Mouse (Mus musculus) stomach, embryonic 15.5 days (tissue): ENCODE results near the gene Tlcd2. TPM values are rescaled to one million over a fixed set of nuclear protein-coding genes. Genes with fewer than 3 reads are reported as not detected.
"Not testable (repeated sequence)": the region's sequence is repeated elsewhere in the genome, so short reads cannot be mapped to it uniquely, and the experiment has no call there.

ENCODE experiments used
- ATAC-seq: fragments of 200-750 bp; cut with Nextera tagmentation; 2 replicates; pipeline ENCODE4 v1.8.0; 2017; ENCODE audit warnings: low read depth, moderate number of reproducible peaks, moderate TSS enrichment; ENCODE audit not compliant: insufficient read depth, low FRiP score
- H3K27ac ChIP-seq: fragments of 300-500 bp; sonication (generic); 2 replicates; pipeline ENCODE4 v1.5.1; 2015; ENCODE audit warnings: mild to moderate bottlenecking, inconsistent platforms
- H3K27me3 ChIP-seq: fragments of 300-500 bp; sonication (generic); replicated peaks from 2 replicates; pipeline ENCODE4 v1.6.1; 2015; ENCODE audit warnings: inconsistent platforms
- H3K36me3 ChIP-seq: fragments of 300-500 bp; sonication (generic); 2 replicates; pipeline ENCODE4 v1.6.1; 2015; ENCODE audit warnings: inconsistent platforms
- H3K4me1 ChIP-seq: fragments of 300-500 bp; sonication (generic); 2 replicates; pipeline ENCODE4 v1.6.1; 2015; ENCODE audit warnings: inconsistent platforms
- H3K4me2 ChIP-seq: fragments of 300-500 bp; sonication (generic); 2 replicates; pipeline ENCODE4 v1.6.1; 2015; ENCODE audit warnings: mild to moderate bottlenecking, inconsistent platforms
- H3K4me3 ChIP-seq: fragments of 300-500 bp; sonication (generic); replicated peaks from 2 replicates; pipeline ENCODE4 v1.5.1; 2015; ENCODE audit warnings: inconsistent platforms
- H3K9ac ChIP-seq: fragments of 300-500 bp; sonication (generic); 2 replicates; pipeline ENCODE4 v1.6.1; 2015; ENCODE audit warnings: inconsistent platforms
- H3K9me3 ChIP-seq: fragments of 300-500 bp; sonication (generic); 2 replicates; pipeline ENCODE4 v1.6.1; 2016; ENCODE audit warnings: inconsistent platforms
- WGBS: fragments of 180-500 bp; shearing (Covaris S2); methylation state at CpG from one replicate; pipeline ENCODE4 v1.1.7; 2015; 5-methylcytosine and 5-hydroxymethylcytosine counted together
- polyA plus RNA-seq: library from polyadenylated mRNA; unstranded; fragments of >200 nt; fragmentation: Nextera tagmentation; extraction: Ambion mirVana; gene quantifications from 2 replicates; pipeline ENCODE4 v1.2.1, GENCODE M21; 2015

The Tlcd2 gene
- polyA plus RNA-seq, 1 experiment from 2014 or later = 22.3 TPM

GRCm38 (mm10) chr11:75450936-75451335 lies 10.6 kb upstream of the Tlcd2 start:
- no peak for ATAC-seq
- Histone ChIP-seq H3K36me3 (peaks cover 10% of the 10 kb centered on the region), H3K4me2 (no peak overlapping the region), H3K4me1 (peaks cover 16% of the 10 kb centered on the region), H3K4me3 (no peak overlapping the region), H3K9me3 (no peaks in the 10 kb centered on the region), H3K27ac (no peak overlapping the region), H3K9ac (no peak overlapping the region), H3K27me3 (no peaks in the 10 kb centered on the region)
- WGBS = 84% methylated on average over 15 of the region's 15 CpGs

GRCm38 (mm10) chr11:75452081-75452480 lies 9.4 kb upstream of the Tlcd2 start:
- H3K4me3 ChIP-seq = no peak overlapping the region
- no peak for ATAC-seq
- H3K27ac ChIP-seq = no peak overlapping the region
- H3K36me3 ChIP-seq = peaks cover 10% of the 10 kb centered on the region
- H3K4me2 ChIP-seq = no peak overlapping the region
- WGBS = 91% methylated on average over 8 of the region's 8 CpGs
- no peaks in the 10 kb centered on the region for H3K9me3 ChIP-seq
- H3K4me1 ChIP-seq = peaks cover 16% of the 10 kb centered on the region
- no peak overlapping the region for H3K9ac ChIP-seq
- no peaks in the 10 kb centered on the region for H3K27me3 ChIP-seq

GRCm38 (mm10) chr11:75452812-75453557 lies 8.5 kb upstream of the Tlcd2 start:
- Histone ChIP-seq H3K4me1 (peaks cover 17% of the 10 kb centered on the region), H3K4me2 (peak overlapping the region; percentile 98; the same call in 1 of the 2 replicates), H3K27ac (no peak overlapping the region), H3K9ac (no peak overlapping the region), H3K27me3 (no peaks in the 10 kb centered on the region), H3K36me3 (peaks cover 10% of the 10 kb centered on the region), H3K4me3 (no peak overlapping the region), H3K9me3 (no peaks in the 10 kb centered on the region)
- no peak for ATAC-seq
- WGBS = 89% methylated on average over 31 of the region's 31 CpGs

GRCm38 (mm10) chr11:75453991-75454930 lies 7.3 kb upstream of the Tlcd2 start, which contains the start of gene Wdr81:
Gene Wdr81, minus strand, starts transcription at chr11:75454717.
- Histone ChIP-seq H3K36me3 (peaks cover 1% of the 10 kb centered on the region; the same call in 1 of the 2 replicates), H3K27me3 (no peaks in the 10 kb centered on the region), H3K9me3 (no peaks in the 10 kb centered on the region), H3K4me1 (peaks cover 19% of the 10 kb centered on the region), H3K27ac (peak within 1 kb of the TSS; percentile 61), H3K9ac (peak within 1 kb of the TSS; percentile 63), H3K4me3 (peak within 1 kb of the TSS; percentile 62), H3K4me2 (peak within 1 kb of the TSS; percentile 98)
- 1% methylated on average over 56 of the region's 56 CpGs for WGBS
- ATAC-seq = peak; percentile 92

- H3K27me3 ChIP-seq = no peaks in the 10 kb centered on the region
- no peaks in the 10 kb centered on the region for H3K36me3 ChIP-seq
- H3K27ac ChIP-seq = peak overlapping the region; percentile 61
- no peak for ATAC-seq
- no peaks in the 10 kb centered on the region for H3K9me3 ChIP-seq
- peak overlapping the region; percentile 62 for H3K4me3 ChIP-seq
- H3K4me2 ChIP-seq = peak overlapping the region; percentile 98
- peaks cover 28% of the 10 kb centered on the region for H3K4me1 ChIP-seq
- WGBS = 70% methylated on average over 10 of the region's 10 CpGs
- peak overlapping the region; percentile 22; the same call in 1 of the 2 replicates for H3K9ac ChIP-seq
These were observed 6.3 kb upstream of the Tlcd2 start for GRCm38 (mm10) chr11:75455041-75455736.

GRCm38 (mm10) chr11:75455971-75456370 lies 5.5 kb upstream of the Tlcd2 start:
- not testable (repeated sequence) for H3K27ac ChIP-seq, H3K4me3 ChIP-seq, H3K9me3 ChIP-seq, H3K36me3 ChIP-seq, H3K9ac ChIP-seq, H3K27me3 ChIP-seq, ATAC-seq, H3K4me2 ChIP-seq
- 86% methylated on average over 2 of the region's 2 CpGs for WGBS
- peaks cover 29% of the 10 kb centered on the region for H3K4me1 ChIP-seq

GRCm38 (mm10) chr11:75456440-75456871 lies 5.1 kb upstream of the Tlcd2 start:
- Histone ChIP-seq H3K36me3 (no peaks in the 10 kb centered on the region), H3K9ac (no peak overlapping the region), H3K4me3 (no peak overlapping the region), H3K9me3 (no peaks in the 10 kb centered on the region), H3K4me1 (peaks cover 29% of the 10 kb centered on the region), H3K27ac (no peak overlapping the region), H3K4me2 (no peak overlapping the region), H3K27me3 (no peaks in the 10 kb centered on the region)
- ATAC-seq = no peak
- WGBS = 80% methylated on average over 7 of the region's 7 CpGs

GRCm38 (mm10) chr11:75458169-75458568 lies 3.3 kb upstream of the Tlcd2 start:
- no peak for ATAC-seq
- Histone ChIP-seq H3K36me3 (no peaks in the 10 kb centered on the region), H3K27ac (peak overlapping the region; percentile 7; the same call in 1 of the 2 replicates), H3K4me3 (no peak overlapping the region), H3K9me3 (no peaks in the 10 kb centered on the region), H3K4me2 (no peak overlapping the region), H3K4me1 (peaks cover 42% of the 10 kb centered on the region), H3K9ac (no peak overlapping the region), H3K27me3 (no peaks in the 10 kb centered on the region)
- 10% methylated on average over 3 of the region's 3 CpGs for WGBS

GRCm38 (mm10) chr11:75458628-75459041 lies 2.9 kb upstream of the Tlcd2 start:
- H3K4me3 ChIP-seq = no peak overlapping the region
- no peaks in the 10 kb centered on the region for H3K36me3 ChIP-seq
- no peak overlapping the region for H3K9ac ChIP-seq
- no peak for ATAC-seq
- no peaks in the 10 kb centered on the region for H3K9me3 ChIP-seq
- peak overlapping the region; percentile 98 for H3K27ac ChIP-seq
- peaks cover 44% of the 10 kb centered on the region for H3K4me1 ChIP-seq
- no peak overlapping the region for H3K4me2 ChIP-seq
- 78% methylated on average over 8 of the region's 8 CpGs for WGBS
- H3K27me3 ChIP-seq = no peaks in the 10 kb centered on the region

- Histone ChIP-seq H3K9me3 (no peaks in the 10 kb centered on the region), H3K27me3 (no peaks in the 10 kb centered on the region), H3K4me1 (peaks cover 40% of the 10 kb centered on the region), H3K4me2 (peak overlapping the region; percentile 72), H3K4me3 (no peak overlapping the region), H3K9ac (no peak overlapping the region), H3K36me3 (no peaks in the 10 kb centered on the region), H3K27ac (peak overlapping the region; percentile 98)
- no peak for ATAC-seq
- WGBS = 61% methylated on average over 5 of the region's 5 CpGs
These were observed 2.3 kb upstream of the Tlcd2 start for GRCm38 (mm10) chr11:75459141-75459711.

GRCm38 (mm10) chr11:75459751-75460102 lies 1.8 kb upstream of the Tlcd2 start:
- H3K4me1 ChIP-seq = peaks cover 38% of the 10 kb centered on the region
- peak overlapping the region; percentile 98 for H3K27ac ChIP-seq
- no peaks in the 10 kb centered on the region for H3K36me3 ChIP-seq
- WGBS = 24% methylated on average over 5 of the region's 5 CpGs
- H3K9ac ChIP-seq = no peak overlapping the region
- no peak overlapping the region for H3K4me3 ChIP-seq
- no peaks in the 10 kb centered on the region for H3K27me3 ChIP-seq
- no peak for ATAC-seq
- H3K4me2 ChIP-seq = peak overlapping the region; percentile 72
- no peaks in the 10 kb centered on the region for H3K9me3 ChIP-seq
